Mouse (Mus musculus) neural tube, embryonic 13.5 days (tissue): ENCODE measurements around the gene Cyp2c23. TPM values are rescaled to one million over a fixed set of nuclear protein-coding genes. Genes with fewer than 3 reads are reported as not detected.

Source experiments
- ATAC-seq: fragments of 200-750 bp; cut with Nextera tagmentation; 2 replicates; pipeline ENCODE4 v1.8.0; 2017; ENCODE audit warnings: low read depth, mild to moderate bottlenecking, moderate TSS enrichment, moderate library complexity
- H3K27ac ChIP-seq: fragments of 300-500 bp; sonication (generic); replicated peaks from 2 replicates; pipeline ENCODE4 v1.5.1; 2015; ENCODE audit warnings: moderate library complexity, mild to moderate bottlenecking, inconsistent platforms
- H3K27me3 ChIP-seq: fragments of 300-500 bp; sonication (generic); 2 replicates; pipeline ENCODE4 v1.6.1; 2015; ENCODE audit warnings: mild to moderate bottlenecking, inconsistent platforms
- H3K36me3 ChIP-seq: fragments of 300-500 bp; sonication (generic); 2 replicates; pipeline ENCODE4 v1.6.1; 2015; ENCODE audit warnings: mild to moderate bottlenecking, inconsistent platforms
- H3K4me1 ChIP-seq: fragments of 300-500 bp; sonication (generic); replicated peaks from 2 replicates; pipeline ENCODE4 v1.6.1; 2015; ENCODE audit warnings: inconsistent platforms
- H3K4me2 ChIP-seq: fragments of 300-500 bp; sonication (generic); 2 replicates; pipeline ENCODE4 v1.6.1; 2015; ENCODE audit warnings: inconsistent platforms, mild to moderate bottlenecking, moderate library complexity
- H3K4me3 ChIP-seq: fragments of 300-500 bp; sonication (generic); 2 replicates; pipeline ENCODE4 v1.5.1; 2015; ENCODE audit warnings: mild to moderate bottlenecking, inconsistent platforms
- H3K9ac ChIP-seq: fragments of 300-500 bp; sonication (generic); 2 replicates; pipeline ENCODE4 v1.6.1; 2015; ENCODE audit warnings: moderate library complexity, mild to moderate bottlenecking, inconsistent platforms
- H3K9me3 ChIP-seq: fragments of 300-500 bp; sonication (generic); 2 replicates; pipeline ENCODE4 v1.6.1; 2016; ENCODE audit warnings: inconsistent platforms
- WGBS: fragments of 180-500 bp; shearing (Covaris S2); methylation state at CpG from one replicate; pipeline ENCODE4 v1.1.7; 2015; 5-methylcytosine and 5-hydroxymethylcytosine counted together
- polyA plus RNA-seq: library from polyadenylated mRNA; unstranded; fragments of >200 nt; fragmentation: Nextera tagmentation; extraction: Ambion mirVana; gene quantifications from 2 replicates; pipeline ENCODE4 v1.2.1, GENCODE M21; 2015

The Cyp2c23 gene
- polyA plus RNA-seq, 1 experiment from 2014 or later: not detected

DNA sequence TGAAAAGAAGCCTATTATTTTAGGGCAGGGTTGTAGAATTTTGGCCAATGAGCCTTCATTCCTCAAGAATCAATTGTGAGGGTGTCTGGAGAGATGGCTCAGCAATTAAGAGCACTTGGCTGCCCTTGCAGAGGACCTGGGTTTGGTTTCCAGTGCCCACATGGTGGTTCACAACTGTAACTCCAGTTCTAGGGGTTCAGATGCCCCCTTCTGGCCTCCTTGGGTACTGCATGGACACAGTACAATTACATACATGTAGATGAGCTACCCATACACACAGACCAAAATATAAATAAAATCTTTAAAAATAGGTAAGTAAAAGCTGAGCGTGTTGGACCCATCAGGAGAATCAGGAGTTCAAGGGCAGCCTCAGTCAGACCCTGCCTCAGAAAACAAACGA is 67.8 kb downstream of the Cyp2c23 start:
- no peak overlapping the region for H3K4me3 ChIP-seq
- no peaks in the 10 kb centered on the region for H3K4me1 ChIP-seq
- no peaks in the 10 kb centered on the region for H3K27me3 ChIP-seq
- no peak overlapping the region for H3K27ac ChIP-seq
- H3K9me3 ChIP-seq: peaks cover 5% of the 10 kb centered on the region; the same call in 1 of the 2 replicates
- no peak overlapping the region for H3K4me2 ChIP-seq
- no peaks in the 10 kb centered on the region for H3K36me3 ChIP-seq
- ATAC-seq: no peak
- no peak overlapping the region for H3K9ac ChIP-seq
- WGBS: 86% methylated on average over 2 of the region's 2 CpGs

DNA sequence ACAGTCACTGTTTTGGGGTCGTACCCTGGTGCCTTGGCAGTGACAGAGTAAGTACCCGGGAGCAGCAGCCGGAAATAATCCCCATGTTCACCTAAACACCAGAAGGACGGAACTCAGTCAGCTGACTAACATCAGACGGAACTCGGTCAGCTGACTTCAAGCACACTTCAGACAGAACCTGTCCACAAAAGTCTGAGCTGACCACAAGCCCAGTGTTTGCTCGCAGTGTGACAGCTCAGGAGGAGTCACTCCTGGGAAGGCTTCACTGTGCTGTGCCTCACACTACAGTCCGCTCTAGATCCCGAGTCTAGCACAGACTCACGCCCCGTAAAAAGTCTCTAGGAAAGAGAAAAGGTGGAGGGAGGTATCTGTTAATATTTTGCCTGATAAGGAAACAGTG is 69.0 kb downstream of the Cyp2c23 start:
- no peaks in the 10 kb centered on the region for H3K36me3 ChIP-seq
- no peak overlapping the region for H3K9ac ChIP-seq
- no peak overlapping the region for H3K4me3 ChIP-seq
- H3K27ac ChIP-seq: no peak overlapping the region
- WGBS: 93% methylated on average over 11 of the region's 11 CpGs
- no peaks in the 10 kb centered on the region for H3K4me1 ChIP-seq
- no peak overlapping the region for H3K4me2 ChIP-seq
- no peaks in the 10 kb centered on the region for H3K27me3 ChIP-seq
- H3K9me3 ChIP-seq: peaks cover 5% of the 10 kb centered on the region; the same call in 1 of the 2 replicates
- no peak for ATAC-seq

DNA sequence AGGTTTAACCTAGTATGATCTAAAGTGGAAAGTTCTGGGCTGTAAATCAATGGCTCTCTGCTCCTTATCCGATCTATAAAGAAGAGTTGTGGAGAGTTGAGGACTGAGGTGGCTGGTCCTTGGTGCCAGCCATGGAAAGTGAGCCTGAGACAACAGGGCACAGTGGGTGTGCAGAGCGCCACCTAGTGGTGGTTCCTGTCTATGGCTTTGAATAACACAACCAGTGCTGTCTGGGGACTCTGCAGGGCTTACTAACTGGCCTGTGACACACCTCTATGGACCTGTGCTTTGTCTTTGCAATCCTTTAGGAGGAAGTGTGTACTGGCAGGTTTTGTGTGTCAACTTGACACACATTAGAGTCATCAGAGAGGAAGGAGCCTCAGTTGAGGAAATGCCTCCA is 69.8 kb downstream of the Cyp2c23 start:
- Histone ChIP-seq H3K36me3 (no peaks in the 10 kb centered on the region), H3K4me3 (no peak overlapping the region), H3K9me3 (peaks cover 5% of the 10 kb centered on the region; the same call in 1 of the 2 replicates), H3K4me1 (no peaks in the 10 kb centered on the region), H3K9ac (no peak overlapping the region), H3K4me2 (no peak overlapping the region), H3K27ac (no peak overlapping the region), H3K27me3 (no peaks in the 10 kb centered on the region)
- no peak for ATAC-seq
- 24% methylated on average over 2 of the region's 2 CpGs for WGBS

DNA sequence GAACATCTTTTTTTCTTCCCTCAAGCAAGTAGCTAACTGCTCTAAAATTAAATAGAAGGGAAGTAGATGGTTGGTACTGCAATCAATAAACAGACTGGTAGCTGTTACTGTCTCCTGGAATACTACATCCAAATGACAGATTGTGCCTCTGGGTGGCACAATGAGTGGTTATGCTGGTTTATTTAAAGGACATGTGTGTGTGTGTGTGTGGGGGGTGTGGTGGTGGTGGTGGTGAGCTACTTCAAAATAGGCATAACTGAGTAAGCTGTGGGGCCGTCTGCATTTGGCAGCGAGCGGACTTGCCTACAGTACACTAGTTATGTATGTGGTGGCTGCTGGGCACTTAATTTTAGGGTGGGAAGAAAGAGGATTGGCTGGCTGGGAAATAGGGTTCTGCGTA is 71.1 kb downstream of the Cyp2c23 start:
- Histone ChIP-seq H3K27me3 (no peaks in the 10 kb centered on the region), H3K27ac (no peak overlapping the region), H3K36me3 (no peaks in the 10 kb centered on the region), H3K9ac (no peak overlapping the region), H3K4me3 (no peak overlapping the region), H3K4me1 (no peaks in the 10 kb centered on the region), H3K4me2 (no peak overlapping the region), H3K9me3 (peaks cover 5% of the 10 kb centered on the region; the same call in 1 of the 2 replicates)
- 89% methylated on average over 4 of the region's 4 CpGs for whole genome bisulfite sequencing
- ATAC-seq: no peak

DNA sequence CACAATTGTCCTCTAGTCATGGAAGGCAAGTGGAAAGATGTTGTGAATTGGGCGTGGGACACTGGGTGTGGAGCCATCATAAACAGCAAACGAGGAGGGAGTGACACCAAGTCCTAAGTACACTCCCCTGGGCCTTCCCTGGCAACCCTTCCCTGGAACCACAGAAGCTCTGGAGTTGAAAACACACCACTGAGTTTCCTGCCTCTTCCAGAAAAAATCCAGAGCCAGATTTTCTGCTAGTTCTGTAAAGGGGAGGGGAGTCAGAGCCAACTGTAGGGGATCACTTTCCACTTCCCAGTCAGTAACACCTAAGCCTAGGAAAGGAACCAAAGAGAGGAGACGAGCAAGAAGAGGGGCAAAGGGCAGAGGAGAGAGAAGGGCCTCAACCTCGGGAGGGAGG is 71.6 kb downstream of the Cyp2c23 start:
- no peaks in the 10 kb centered on the region for H3K36me3 ChIP-seq
- no peak overlapping the region for H3K4me2 ChIP-seq
- H3K27ac ChIP-seq: no peak overlapping the region
- ATAC-seq: no peak
- H3K4me1 ChIP-seq: no peaks in the 10 kb centered on the region
- no peaks in the 10 kb centered on the region for H3K27me3 ChIP-seq
- H3K9ac ChIP-seq: no peak overlapping the region
- H3K9me3 ChIP-seq: peaks cover 5% of the 10 kb centered on the region; the same call in 1 of the 2 replicates
- H3K4me3 ChIP-seq: no peak overlapping the region
- WGBS: 35% methylated on average over 4 of the region's 4 CpGs

DNA sequence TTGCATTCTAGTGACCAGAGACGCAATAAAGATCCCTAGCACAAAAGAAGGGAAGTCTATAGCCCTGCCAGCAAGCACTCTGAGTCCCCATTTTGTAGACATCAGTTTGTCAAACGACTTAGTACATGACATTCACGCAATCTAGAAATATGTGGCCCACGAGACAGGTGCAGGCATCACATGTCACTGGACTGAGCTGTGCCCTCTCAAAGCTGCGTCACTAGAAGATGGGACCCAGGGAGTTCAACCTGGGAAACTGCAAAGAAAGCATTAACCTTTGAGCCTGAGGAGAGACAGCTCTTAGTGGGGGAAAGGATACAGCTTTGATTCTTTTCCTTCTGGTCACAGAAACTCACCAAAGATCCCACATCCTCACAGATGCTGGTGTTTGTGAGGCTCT is 73.7 kb downstream of the Cyp2c23 start:
- H3K27me3 ChIP-seq: no peaks in the 10 kb centered on the region
- no peak overlapping the region for H3K4me2 ChIP-seq
- H3K36me3 ChIP-seq: no peaks in the 10 kb centered on the region
- H3K9me3 ChIP-seq: no peaks in the 10 kb centered on the region
- H3K9ac ChIP-seq: no peak overlapping the region
- no peaks in the 10 kb centered on the region for H3K4me1 ChIP-seq
- 53% methylated on average over 5 of the region's 5 CpGs for WGBS
- H3K4me3 ChIP-seq: no peak overlapping the region
- no peak for ATAC-seq
- H3K27ac ChIP-seq: no peak overlapping the region

Other genes starting within 250 kb of the Cyp2c23 start
- 0.10 and 0.17 TPM in 2 replicates for gene Abcc2, start 247.0 kb downstream of the Cyp2c23 start, polyA plus RNA-seq
- gene Dnmbp, start 89.0 kb downstream of the Cyp2c23 start, polyA plus RNA-seq: 9.3 and 10.3 TPM in 2 replicates
- 0.21 and 0.43 TPM in 2 replicates for gene Cpn1, start 42.7 kb downstream of the Cyp2c23 start, polyA plus RNA-seq
- gene Erlin1, start 40.6 kb upstream of the Cyp2c23 start, polyA plus RNA-seq: 20.2 and 20.4 TPM in 2 replicates
- 58.5 and 61.2 TPM in 2 replicates for gene Chuk, start 78.3 kb upstream of the Cyp2c23 start, polyA plus RNA-seq
- gene Cwf19l1, start 106.7 kb upstream of the Cyp2c23 start, polyA plus RNA-seq: 29.8 and 36.7 TPM in 2 replicates
- 168 and 171 TPM in 2 replicates for gene Bloc1s2, start 117.2 kb upstream of the Cyp2c23 start, polyA plus RNA-seq
- 1.8 and 2.3 TPM in 2 replicates for gene Pkd2l1, start 163.2 kb upstream of the Cyp2c23 start, polyA plus RNA-seq
- gene Scd3, start 174.1 kb upstream of the Cyp2c23 start, polyA plus RNA-seq: 2.7 and 2.9 TPM in 2 replicates